Mouse (Mus musculus) gastrocnemius, postnatal 4 days (tissue): ENCODE measurements around the gene Ranbp3. TPM values are rescaled to one million over a fixed set of nuclear protein-coding genes. Genes with fewer than 3 reads are reported as not detected.

Experiments used
- total RNA-seq, 2 experiments: library from RNA; stranded (reverse); gene quantifications; 2 replicates each; pipeline ENCODE4 v1.2.3; 2021

Ranbp3 gene
- total RNA-seq, 2 experiments from 2014 or later: 58.6 to 59.4 TPM

Other genes starting within 250 kb of the Ranbp3 start
- gene Ptprs, start 196.8 kb upstream of the Ranbp3 start, total RNA-seq: 100 to 1,000 TPM; 115 TPM
- not detected for gene Znrf4, start 160.9 kb upstream of the Ranbp3 start, total RNA-seq
- 1 to 10 TPM in 1 of 2 experiments, under 1 TPM in 1; 0.83 to 1.4 TPM for gene Gm20219, start 118.9 kb upstream of the Ranbp3 start, total RNA-seq
- 10 to 100 TPM; 56.4 to 78.9 TPM for gene Safb2, start 88.7 kb upstream of the Ranbp3 start, total RNA-seq
- gene Safb, start 88.5 kb upstream of the Ranbp3 start, total RNA-seq: 100 to 1,000 TPM in 1 of 2 experiments, 10 to 100 TPM in 1; 96.9 to 117 TPM
- gene 2410015M20Rik, start 63.5 kb upstream of the Ranbp3 start, total RNA-seq: 100 to 1,000 TPM; 232 to 255 TPM
- 1,000 to 10,000 TPM; 1,009 to 1,061 TPM for gene Rpl36, start 59.9 kb upstream of the Ranbp3 start, total RNA-seq
- 10 to 100 TPM; 58.1 to 59.2 TPM for gene Lonp1, start 46.4 kb upstream of the Ranbp3 start, total RNA-seq
- not detected for gene Catsperd, start 45.2 kb upstream of the Ranbp3 start, total RNA-seq
- 100 to 1,000 TPM; 358 to 365 TPM for gene Ndufa11, start 44.5 kb downstream of the Ranbp3 start, total RNA-seq
- 1 to 10 TPM; 7.5 to 8.0 TPM for gene Vmac, start 44.7 kb downstream of the Ranbp3 start, total RNA-seq
- 1 to 10 TPM; 1.0 to 1.9 TPM for gene Nrtn, start 84.2 kb downstream of the Ranbp3 start, total RNA-seq
- gene Dus3l, start 91.5 kb downstream of the Ranbp3 start, total RNA-seq: 10 to 100 TPM; 21.6 to 21.7 TPM
- gene Prr22, start 97.0 kb downstream of the Ranbp3 start, total RNA-seq: under 1 TPM; 0.47 to 0.49 TPM
- 10 to 100 TPM in 1 of 2 experiments, 1 to 10 TPM in 1; 8.2 to 10.6 TPM for gene Rfx2, start 157.7 kb downstream of the Ranbp3 start, total RNA-seq
- not detected for gene Acsbg2, start 201.2 kb downstream of the Ranbp3 start, total RNA-seq
- not detected for gene 1700061G19Rik, start 202.2 kb downstream of the Ranbp3 start, total RNA-seq